Comparison of ENCODE assay signal across 8 mouse cellular contexts in the genomic region with DNA sequence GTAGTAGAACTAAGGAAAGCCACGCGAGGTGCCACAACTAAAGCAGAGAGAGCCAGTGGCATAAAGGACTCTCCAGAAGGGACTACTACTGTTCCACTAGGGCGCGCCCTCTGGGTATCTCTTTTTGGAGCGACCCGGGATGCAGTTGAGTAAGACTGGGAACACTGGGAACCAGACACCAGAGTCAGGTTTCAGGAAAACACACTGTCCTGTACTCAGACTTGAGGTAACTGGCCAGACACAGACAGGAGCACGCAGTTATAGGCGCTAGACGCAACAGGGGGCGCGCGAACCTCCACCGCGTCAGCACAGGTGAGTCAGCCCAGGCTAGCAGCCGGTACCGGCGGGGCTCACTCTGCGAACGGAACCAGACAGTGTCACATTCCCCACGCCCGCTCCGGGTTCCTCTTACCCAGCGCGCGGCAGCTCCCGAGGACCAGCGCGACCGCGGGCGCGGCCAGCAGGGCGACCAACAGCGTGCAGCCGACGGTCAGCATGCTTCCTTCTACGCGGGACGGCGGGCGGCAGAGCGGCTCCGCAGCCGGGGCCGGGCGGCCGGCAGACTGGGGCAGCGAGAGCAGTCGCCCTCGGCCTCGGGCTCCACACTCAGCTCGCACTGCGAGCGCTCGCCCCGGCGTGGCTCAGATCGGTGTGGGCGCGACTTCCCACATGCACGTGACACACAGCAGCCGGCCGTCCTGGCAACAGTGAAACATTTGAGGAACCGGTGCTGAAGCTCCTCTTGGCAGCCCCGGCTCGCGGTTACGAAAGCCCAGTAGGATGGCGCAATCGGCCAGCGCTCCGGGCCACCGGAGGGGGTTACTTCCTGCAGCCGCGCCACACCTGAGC. TPM values are rescaled to one million over a fixed set of nuclear protein-coding genes. Genes with fewer than 3 reads are reported as not detected.
A peak's percentile ranks its signal among the peaks of the same experiment; 100 is the strongest.
DNase-seq lines count a peak whose midpoint lies in the region; ATAC-seq and TF ChIP-seq lines count a peak whose summit lies in the region.

Il6ra (minus strand) TSS at position 654 of the 849 bp plus-strand sequence.

- H3K36me3 ChIP-seq in CH12.LX (replicated peaks in 1 of 2; ENCODE audit: control insufficient read depth in 1 of 2, insufficient read depth in 1 of 2, low read length in 1 of 2), result no peaks in the 10 kb centered on the region
- H3K36me3 ChIP-seq in forebrain, embryonic 15.5 days, result no peaks in the 10 kb centered on the region
- H3K36me3 ChIP-seq in liver, postnatal 0 days (replicated peaks; ENCODE audit: insufficient read depth, low read length), result 0 out of 2 replicates have a peak, but pooled peaks cover 3% of the 10 kb centered on the region
- H3K36me3 ChIP-seq in neural tube, embryonic 13.5 days, result no peaks in the 10 kb centered on the region

- TF ChIP-seq EP300 in CH12.LX (IDR thresholded peaks at IDR 0.05; ENCODE audit: low read length), result peak; percentile 43
- TF ChIP-seq EP300 in liver, postnatal 0 days (IDR thresholded peaks at IDR 0.05; ENCODE audit: low read depth), result peak; percentile 13; the same call in 1 of the 2 replicates

- peak within 1 kb of the TSS; percentile 91 for H3K27ac ChIP-seq in CH12.LX (ENCODE audit: insufficient read depth, low read depth)
- no peak within 1 kb of the TSS for H3K27ac ChIP-seq in forebrain, embryonic 15.5 days (replicated peaks)
- H3K27ac ChIP-seq in liver, postnatal 0 days (ENCODE audit: low read depth), result peak within 1 kb of the TSS; percentile 96
- no peak within 1 kb of the TSS for H3K27ac ChIP-seq in neural tube, embryonic 13.5 days (replicated peaks)

- dilution Hi-C loops in CH12.LX (cut with MboI; ENCODE audit: extremely low pct_ligation_motif_present, extremely low pct_unique_long_range_greater_than_20kb, low sequenced_read_pairs), result no loop called here

- no peak; the same call in 1 of the 2 replicates for TF ChIP-seq RAD21 in CH12.LX (IDR thresholded peaks at IDR 0.05; ENCODE audit: low read depth, low read length)

- ATAC-seq in forebrain, embryonic 15.5 days (replicated peaks), result peak; percentile 88
- ATAC-seq in liver, postnatal 0 days, result peak; percentile 88
- peak; percentile 88 for ATAC-seq in neural tube, embryonic 13.5 days (ENCODE audit: low read depth)

- H3K9me3 ChIP-seq in CH12.LX (replicated peaks; ENCODE audit: low read length), result peaks cover 2% of the 10 kb centered on the region
- H3K9me3 ChIP-seq in forebrain, embryonic 15.5 days, result no peaks in the 10 kb centered on the region
- H3K9me3 ChIP-seq in liver, postnatal 0 days (ENCODE audit: low read length), result no peaks in the 10 kb centered on the region
- no peaks in the 10 kb centered on the region for H3K9me3 ChIP-seq in neural tube, embryonic 13.5 days

- in situ Hi-C loops in CH12.LX (cut with MboI; ENCODE audit: low pct_ligation_motif_present, low pct_unique_long_range_greater_than_20kb, low sequenced_read_pairs), result loop anchor here (5.0 kb wide), 1 partner anchor 40 kb away; no protein-coding TSS in a partner anchor

- 2% methylated on average over 75 of the region's 75 CpGs for WGBS in forebrain, embryonic 15.5 days
- 1% methylated on average over 74 of the region's 75 CpGs for WGBS in liver, postnatal 0 days (ENCODE audit: insufficient replicate concordance)
- WGBS in neural tube, embryonic 13.5 days, result 2% methylated on average over 75 of the region's 75 CpGs

- intact Hi-C loops in heart, postnatal 14 days (cut with DNase I), result loop anchor here (2.0 to 5.0 kb wide), 2 partner anchors 35 to 52 kb away; no protein-coding TSS in a partner anchor

- peak within 1 kb of the TSS; percentile 64 to 82 (median 66) for H3K4me3 ChIP-seq in CH12.LX (replicated peaks in 1 of 3; ENCODE audit: low read depth in 2 of 3, low read length in 2 of 3, poor library complexity in 1 of 3)
- H3K4me3 ChIP-seq in forebrain, embryonic 15.5 days, result peak within 1 kb of the TSS; percentile 55
- H3K4me3 ChIP-seq in liver, postnatal 0 days (ENCODE audit: low read depth, low read length), result peak within 1 kb of the TSS; percentile 77
- H3K4me3 ChIP-seq in neural tube, embryonic 13.5 days, result peak within 1 kb of the TSS; percentile 53

- peaks cover 28 to 60% of the 10 kb centered on the region in 2 experiments for H3K4me1 ChIP-seq in CH12.LX (ENCODE audit: control insufficient read depth in 1 of 2, insufficient read depth in 2 of 2)
- peaks cover 12% of the 10 kb centered on the region for H3K4me1 ChIP-seq in forebrain, embryonic 15.5 days
- peaks cover 33% of the 10 kb centered on the region for H3K4me1 ChIP-seq in liver, postnatal 0 days (ENCODE audit: insufficient read depth)
- peaks cover 16% of the 10 kb centered on the region for H3K4me1 ChIP-seq in neural tube, embryonic 13.5 days (replicated peaks)

- H3K79me2 ChIP-seq in CH12.LX (replicated peaks; ENCODE audit: control insufficient read depth, extremely low read depth, insufficient read depth, poor library complexity, severe bottlenecking), result no peaks in the 10 kb centered on the region; the same call in 1 of the 2 replicates

- H3K4me2 ChIP-seq in CH12.LX (ENCODE audit: insufficient read depth, low read depth, poor library complexity, severe bottlenecking), result peak within 1 kb of the TSS; percentile 59
- H3K4me2 ChIP-seq in forebrain, embryonic 15.5 days (replicated peaks), result peak within 1 kb of the TSS; percentile 99
- peak within 1 kb of the TSS; percentile 86 for H3K4me2 ChIP-seq in liver, postnatal 0 days (ENCODE audit: low read depth, low read length)
- H3K4me2 ChIP-seq in neural tube, embryonic 13.5 days, result peak within 1 kb of the TSS; percentile 97

- TF ChIP-seq CTCF in CH12.LX (conservative IDR thresholded peaks at IDR 0.05 in 1 of 2, IDR thresholded peaks at IDR 0.05 in 1 of 2; ENCODE audit: low read depth in 2 of 2, low read length in 2 of 2), result peak in 1 of 2 experiments; percentile 59; a peak in 2 of 4 replicates
- TF ChIP-seq CTCF in liver, postnatal 0 days (IDR thresholded peaks at IDR 0.05; ENCODE audit: low read depth), result peak; percentile 38; the same call in 1 of the 2 replicates

- DNase-seq in CH12.LX (ENCODE audit: extremely low read depth), result peak; percentile 68
- DNase-seq in c-Kit-positive CD71-positive TER-119-negative erythroid progenitor cells, embryonic 14.5 days (ENCODE audit: low read depth), result peak; percentile 28
- DNase-seq in heart, postnatal 14 days, result peak; percentile 90 to 91
- DNase-seq in layer of hippocampus, adult 11-12 months (ENCODE audit: low spot score), result peak; percentile 86
- DNase-seq in liver, postnatal 0 days, result peak; percentile 90
- DNase-seq in telencephalon, adult 2 months (ENCODE audit: low read depth, low spot score), result peak; percentile 58

- peak within 1 kb of the TSS; percentile 55 for H3K9ac ChIP-seq in CH12.LX (ENCODE audit: insufficient read depth, low read depth)
- H3K9ac ChIP-seq in forebrain, embryonic 15.5 days (replicated peaks), result peak within 1 kb of the TSS; percentile 41
- peak within 1 kb of the TSS; percentile 77 for H3K9ac ChIP-seq in liver, postnatal 0 days (replicated peaks)
- H3K9ac ChIP-seq in neural tube, embryonic 13.5 days, result peak within 1 kb of the TSS; percentile 65

- no peak; the same call in 1 of the 2 replicates for TF ChIP-seq POLR2A in CH12.LX (IDR thresholded peaks at IDR 0.05; ENCODE audit: low read depth, low read length)

- peaks cover 28% of the 10 kb centered on the region for H3K27me3 ChIP-seq in CH12.LX (replicated peaks)
- peaks cover 27% of the 10 kb centered on the region for H3K27me3 ChIP-seq in forebrain, embryonic 15.5 days
- peaks cover 9% of the 10 kb centered on the region; the same call in 1 of the 2 replicates for H3K27me3 ChIP-seq in liver, postnatal 0 days (ENCODE audit: insufficient read depth, low read length)
- peaks cover 48% of the 10 kb centered on the region for H3K27me3 ChIP-seq in neural tube, embryonic 13.5 days

TF ChIP-seq in CH12.LX, 34 proteins besides CTCF, POLR2A, EP300 and RAD21:
- peak; percentile 74 for TF ChIP-seq MAX (IDR thresholded peaks at IDR 0.05; ENCODE audit: low read length)
- peak; percentile 48; the same call in 1 of the 2 replicates for TF ChIP-seq MAZ (IDR thresholded peaks at IDR 0.05; ENCODE audit: low read depth, low read length)
- peak; percentile 64 for TF ChIP-seq USF1 (IDR thresholded peaks at IDR 0.05; ENCODE audit: low read depth, low read length)
- TF ChIP-seq SMC3 (IDR thresholded peaks at IDR 0.05; ENCODE audit: low read depth, low read length), result no peak; the same call in none of the 2 replicates
- TF ChIP-seq TBP (conservative IDR thresholded peaks at IDR 0.05; ENCODE audit: low read depth, low read length), result no peak
- no peak for TF ChIP-seq ZKSCAN1 (IDR thresholded peaks at IDR 0.05; ENCODE audit: borderline replicate concordance, low read depth, low read length)
- peak; percentile 66 for TF ChIP-seq MXI1 (IDR thresholded peaks at IDR 0.05; ENCODE audit: low read depth, low read length)
- TF ChIP-seq MYC (IDR thresholded peaks at IDR 0.05; ENCODE audit: low read depth, low read length), result peak; percentile 30; the same call in 1 of the 2 replicates
- peak; percentile 78; the same call in 1 of the 2 replicates for TF ChIP-seq SIN3A (IDR thresholded peaks at IDR 0.05; ENCODE audit: low read length)
- no peak for TF ChIP-seq GABPA (IDR thresholded peaks at IDR 0.05; ENCODE audit: insufficient replicate concordance, low read depth, low read length)
- no peak for TF ChIP-seq MEF2A (IDR thresholded peaks at IDR 0.05; ENCODE audit: borderline replicate concordance, low read depth, low read length)
- TF ChIP-seq BHLHE40 (IDR thresholded peaks at IDR 0.05; ENCODE audit: low read depth, low read length), result peak; percentile 98
- TF ChIP-seq HCFC1 (IDR thresholded peaks at IDR 0.05; ENCODE audit: low read depth, low read length), result peak; percentile 16; the same call in 1 of the 2 replicates
- TF ChIP-seq ETS1 (conservative IDR thresholded peaks at IDR 0.05; ENCODE audit: low read depth, low read length), result peak; percentile 52
- peak; percentile 32; the same call in 1 of the 2 replicates for TF ChIP-seq IRF4 (IDR thresholded peaks at IDR 0.05; ENCODE audit: low read depth, low read length)
- peak; percentile 69; the same call in 1 of the 2 replicates for TF ChIP-seq TCF12 (IDR thresholded peaks at IDR 0.05; ENCODE audit: low read depth, low read length)

RNA-seq across cellular contexts. Expression of gene Il6ra, which starts in this region (rescaled TPM):
- total RNA-seq in CH12.LX (2012; rRNA removed), result 1.4 and 2.2 TPM in 2 replicates
- 1.4 and 1.6 TPM in 2 replicates for total RNA-seq in CH12.LX (2014; rRNA removed)
- polyA plus RNA-seq in CH12.LX (2012; ENCODE audit: insufficient read length, low read depth), result 4.4 and 4.8 TPM in 2 replicates
- 0.73 and 0.82 TPM in 2 replicates for polyA plus RNA-seq in forebrain, embryonic 15.5 days (2015; fragmentation: Nextera tagmentation; extraction: Ambion mirVana)
- total RNA-seq in heart, postnatal 14 days (2021), result 1 to 10 TPM; 4.9 to 5.5 TPM
- 10.2 and 11.8 TPM in 2 replicates for polyA plus RNA-seq in liver, postnatal 0 days (2015; fragmentation: Nextera tagmentation; extraction: Ambion mirVana)
- polyA plus RNA-seq in neural tube, embryonic 13.5 days (2015; fragmentation: Nextera tagmentation; extraction: Ambion mirVana), result 0.68 and 0.96 TPM in 2 replicates

Comparison
In these comparisons a context has a peak if more than half of its experiments do, and no peak if none do; other contexts are left out.
1. Peak in ATAC-seq, H3K4me3 ChIP-seq, H3K9ac ChIP-seq and H3K4me2 ChIP-seq in forebrain, embryonic 15.5 days; RNA of the gene not detected or under 1 TPM.
2. Peak in ATAC-seq, H3K4me3 ChIP-seq, H3K9ac ChIP-seq and H3K4me2 ChIP-seq in neural tube, embryonic 13.5 days; RNA of the gene not detected or under 1 TPM.
3. DNase-seq: peak in every context shown above with its lines; median percentile 90 in heart, postnatal 14 days; 90 in liver, postnatal 0 days; 86 in layer of hippocampus, adult 11-12 months; 68 in CH12.LX; 58 in telencephalon, adult 2 months; 28 in c-Kit-positive CD71-positive TER-119-negative erythroid progenitor cells, embryonic 14.5 days.
4. H3K27ac ChIP-seq: peak in CH12.LX (single experiment) and liver, postnatal 0 days (single experiment); none in forebrain, embryonic 15.5 days (single experiment) and neural tube, embryonic 13.5 days (single experiment).
5. Peak in every context shown above with its lines, with median percentiles within 50 percentile points of each other: H3K4me2 ChIP-seq, H3K4me3 ChIP-seq, H3K9ac ChIP-seq and ATAC-seq.